20 mouse cellular contexts compared by ENCODE assay signal in the genomic region with DNA sequence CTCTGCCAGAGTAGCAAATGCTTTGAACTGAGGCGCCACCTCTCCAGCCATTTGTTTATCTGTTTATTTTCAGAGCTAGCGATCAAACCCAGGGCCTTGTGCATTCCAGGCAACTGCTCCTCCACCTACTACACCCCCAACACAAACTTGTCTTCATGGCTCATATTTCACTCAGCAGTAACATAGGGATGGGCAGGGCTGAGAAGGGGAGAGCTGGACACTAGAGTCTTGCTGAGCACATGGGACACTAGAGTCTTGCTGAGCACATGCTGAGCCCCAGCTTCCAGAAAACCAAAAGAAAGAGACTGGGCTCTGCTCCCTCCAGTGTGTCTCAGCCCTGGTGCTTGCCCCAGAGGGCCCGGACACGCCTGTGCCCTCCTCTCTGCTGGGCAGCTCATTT. TPM values are rescaled to one million over a fixed set of nuclear protein-coding genes. Genes with fewer than 3 reads are reported as not detected.
DNase-seq lines count a peak whose midpoint lies in the region; ATAC-seq lines count a peak whose summit lies in the region.
"Had no signal": no experiment of that assay in that cellular context is flagged by ENCODE, and none has a peak within 500 bp of the region (broad histone marks: within the 10 kb centered on the region; RNA-seq: fewer than 3 reads in every experiment).

No protein-coding gene starts in this region.

- no peaks in the 10 kb centered on the region for H3K36me3 ChIP-seq in kidney, embryonic 15.5 days
- 0 out of 2 replicates have a peak, but pooled peaks cover under 1% of the 10 kb centered on the region for H3K36me3 ChIP-seq in embryonic facial prominence, embryonic 10.5 days (replicated peaks)
- no peaks in the 10 kb centered on the region for H3K36me3 ChIP-seq in limb, embryonic 12.5 days
- H3K36me3 ChIP-seq: forebrain, embryonic 15.5 days had no signal

- WGBS in kidney, embryonic 15.5 days: 42% methylated on average over 4 of the region's 4 CpGs
- WGBS in embryonic facial prominence, embryonic 10.5 days: 57% methylated on average over 4 of the region's 4 CpGs
- WGBS in limb, embryonic 12.5 days: 45% methylated on average over 4 of the region's 4 CpGs

- H3K4me3 ChIP-seq in kidney, embryonic 15.5 days (replicated peaks): no peak overlapping the region
- H3K4me3 ChIP-seq in embryonic facial prominence, embryonic 10.5 days: no peak overlapping the region
- no peak overlapping the region for H3K4me3 ChIP-seq in limb, embryonic 12.5 days (replicated peaks)
- H3K4me3 ChIP-seq: forebrain, embryonic 15.5 days had no signal

- no peak for ATAC-seq in kidney, embryonic 15.5 days (replicated peaks; ENCODE audit: low FRiP score)
- ATAC-seq in limb, embryonic 12.5 days (ENCODE audit: insufficient number of reproducible peaks, insufficient read depth, low FRiP score, low TSS enrichment, low read depth): no peak
- ATAC-seq: forebrain, embryonic 15.5 days; hindbrain, embryonic 16.5 days; intestine, embryonic 16.5 days; liver, postnatal 0 days; midbrain, embryonic 16.5 days had no signal

- H3K4me2 ChIP-seq in kidney, embryonic 15.5 days: no peak overlapping the region
- no peak overlapping the region; the same call in 1 of the 2 replicates for H3K4me2 ChIP-seq in limb, embryonic 12.5 days
- H3K4me2 ChIP-seq: forebrain, embryonic 15.5 days had no signal

- no peak overlapping the region for H3K9ac ChIP-seq in kidney, embryonic 15.5 days
- H3K9ac ChIP-seq in limb, embryonic 12.5 days (replicated peaks): no peak overlapping the region
- H3K9ac ChIP-seq: forebrain, embryonic 15.5 days; liver, postnatal 0 days had no signal

- peak; percentile 38 for DNase-seq in embryo, embryonic 9.5 days (ENCODE audit: extremely low spot score)
- DNase-seq in embryo, embryonic 11 days: no peak
- no peak for DNase-seq in kidney, postnatal 25 days
- DNase-seq in embryonic facial prominence, embryonic 10.5 days (ENCODE audit: low spot score): peak; percentile 29
- no peak for DNase-seq in cerebellum, postnatal 10 days
- DNase-seq in liver: no peak
- DNase-seq: adrenal gland, postnatal 36 days; gastrocnemius, postnatal 36 days; kidney, postnatal 36 days; layer of hippocampus, postnatal 36 days; liver, postnatal 0 days; lung, postnatal 4 days; right cerebral cortex, postnatal 14 days; thymus, postnatal 4 days had no signal

- H3K27ac ChIP-seq in kidney, embryonic 15.5 days: peak overlapping the region; percentile 59
- peak overlapping the region; percentile 75 for H3K27ac ChIP-seq in embryonic facial prominence, embryonic 10.5 days (replicated peaks)
- 0 out of 2 replicates have a peak overlapping the region, but pooled peaks have one; percentile 46 for H3K27ac ChIP-seq in limb, embryonic 12.5 days
- H3K27ac ChIP-seq: forebrain, embryonic 15.5 days had no signal

- H3K9me3 ChIP-seq in kidney, embryonic 15.5 days (replicated peaks): no peaks in the 10 kb centered on the region
- H3K9me3 ChIP-seq in embryonic facial prominence, embryonic 10.5 days: no peaks in the 10 kb centered on the region
- no peaks in the 10 kb centered on the region for H3K9me3 ChIP-seq in limb, embryonic 12.5 days
- H3K9me3 ChIP-seq: forebrain, embryonic 15.5 days had no signal

- peaks cover 70% of the 10 kb centered on the region for H3K4me1 ChIP-seq in kidney, embryonic 15.5 days
- H3K4me1 ChIP-seq in embryonic facial prominence, embryonic 10.5 days: peaks cover 81% of the 10 kb centered on the region
- peaks cover 52% of the 10 kb centered on the region for H3K4me1 ChIP-seq in limb, embryonic 12.5 days (replicated peaks)

- no peaks in the 10 kb centered on the region for H3K27me3 ChIP-seq in kidney, embryonic 15.5 days
- H3K27me3 ChIP-seq in embryonic facial prominence, embryonic 10.5 days (replicated peaks; ENCODE audit: low read depth, poor library complexity, severe bottlenecking): peaks cover 16% of the 10 kb centered on the region
- H3K27me3 ChIP-seq in limb, embryonic 12.5 days: peaks cover 6% of the 10 kb centered on the region; the same call in 1 of the 2 replicates
- H3K27me3 ChIP-seq: forebrain, embryonic 15.5 days had no signal

RNA-seq across cellular contexts. Expression of gene Ier5l, which starts 7.2 kb away (rescaled TPM):
- 3.3 and 3.5 TPM in 2 replicates for polyA plus RNA-seq in kidney, embryonic 15.5 days (2015; fragmentation: Nextera tagmentation; extraction: Ambion mirVana)
- polyA plus RNA-seq in embryonic facial prominence, embryonic 10.5 days (2016; fragmentation: Nextera tagmentation; extraction: Ambion mirVana): 2.8 and 3.4 TPM in 2 replicates
- 3.6 and 4.5 TPM in 2 replicates for polyA plus RNA-seq in limb, embryonic 12.5 days (2016; fragmentation: Nextera tagmentation; extraction: Ambion mirVana)

RNA-seq across cellular contexts. Expression of gene Ptpa, which starts 50.9 kb away (rescaled TPM):
- polyA plus RNA-seq in kidney, embryonic 15.5 days (2015; fragmentation: Nextera tagmentation; extraction: Ambion mirVana): 162 and 175 TPM in 2 replicates
- 161 and 162 TPM in 2 replicates for polyA plus RNA-seq in embryonic facial prominence, embryonic 10.5 days (2016; fragmentation: Nextera tagmentation; extraction: Ambion mirVana)
- 154 and 155 TPM in 2 replicates for polyA plus RNA-seq in limb, embryonic 12.5 days (2016; fragmentation: Nextera tagmentation; extraction: Ambion mirVana)

RNA-seq across cellular contexts. Expression of gene Crat, which starts 51.2 kb away (rescaled TPM):
- polyA plus RNA-seq in kidney, embryonic 15.5 days (2015; fragmentation: Nextera tagmentation; extraction: Ambion mirVana): 27.2 and 30.9 TPM in 2 replicates
- 19.9 and 20.3 TPM in 2 replicates for polyA plus RNA-seq in embryonic facial prominence, embryonic 10.5 days (2016; fragmentation: Nextera tagmentation; extraction: Ambion mirVana)
- polyA plus RNA-seq in limb, embryonic 12.5 days (2016; fragmentation: Nextera tagmentation; extraction: Ambion mirVana): 24.4 and 27.5 TPM in 2 replicates

Comparison
In these comparisons a context has a peak if more than half of its experiments do, and no peak if none do; other contexts are left out.
1. DNase-seq: peak in embryo, embryonic 9.5 days (single experiment) and embryonic facial prominence, embryonic 10.5 days (single experiment); none in embryo, embryonic 11 days (single experiment), kidney, postnatal 25 days (0 of 2), cerebellum, postnatal 10 days (0 of 2) and liver (single experiment).
2. Peak in every context shown above with its lines, with median percentiles within 50 percentile points of each other: H3K27ac ChIP-seq.